Mouse (Mus musculus) neutrophil, adult 5-6 weeks (primary cell): ENCODE results near the gene Gtf2ird1. TPM values are rescaled to one million over a fixed set of nuclear protein-coding genes. Genes with fewer than 3 reads are reported as not detected.

Experiments used
- ATAC-seq: fragments of 151-379, 151-347 bp; 2 replicates; pipeline ENCODE4 v1.8.0; 2017; ENCODE audit warnings: mild to moderate bottlenecking, moderate TSS enrichment; ENCODE audit not compliant: insufficient number of reproducible peaks, poor library complexity, low FRiP score, severe bottlenecking; ENCODE audit errors: extremely low read depth
- total RNA-seq: library from RNA; stranded (forward); fragments of 200-1000 nt; gene quantifications from 2 replicates; pipeline ENCODE4 v1.2.3, GENCODE M21; 2017

Gtf2ird1 gene
- not detected in 2 replicates for total RNA-seq

DNA sequence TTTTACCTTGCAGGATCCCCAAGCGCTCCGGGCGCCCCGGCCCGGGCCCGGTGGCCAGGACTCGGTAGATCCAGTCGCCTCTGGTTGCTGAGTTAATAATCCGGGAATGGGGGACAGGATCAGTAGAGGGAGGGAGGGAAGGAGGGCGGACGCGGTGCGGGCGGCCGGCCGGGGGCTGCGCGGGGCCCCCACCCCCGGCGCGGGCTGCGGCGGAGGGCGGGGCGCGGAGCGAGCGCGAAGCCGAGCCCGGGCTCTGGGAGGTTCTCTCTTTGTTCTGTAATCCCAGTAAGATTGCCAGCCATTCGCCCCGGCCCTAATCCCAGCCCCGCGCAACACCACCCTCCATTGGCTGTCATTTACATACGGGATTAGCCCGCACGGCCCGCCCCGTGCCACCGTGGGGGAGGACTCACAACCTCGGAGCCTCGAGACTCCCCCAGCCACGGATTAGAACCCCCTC, at the start of gene Gtf2ird1:
Gene Gtf2ird1, minus strand, starts transcription at position 214 of the 460 bp plus-strand sequence.
- no peak for ATAC-seq

DNA sequence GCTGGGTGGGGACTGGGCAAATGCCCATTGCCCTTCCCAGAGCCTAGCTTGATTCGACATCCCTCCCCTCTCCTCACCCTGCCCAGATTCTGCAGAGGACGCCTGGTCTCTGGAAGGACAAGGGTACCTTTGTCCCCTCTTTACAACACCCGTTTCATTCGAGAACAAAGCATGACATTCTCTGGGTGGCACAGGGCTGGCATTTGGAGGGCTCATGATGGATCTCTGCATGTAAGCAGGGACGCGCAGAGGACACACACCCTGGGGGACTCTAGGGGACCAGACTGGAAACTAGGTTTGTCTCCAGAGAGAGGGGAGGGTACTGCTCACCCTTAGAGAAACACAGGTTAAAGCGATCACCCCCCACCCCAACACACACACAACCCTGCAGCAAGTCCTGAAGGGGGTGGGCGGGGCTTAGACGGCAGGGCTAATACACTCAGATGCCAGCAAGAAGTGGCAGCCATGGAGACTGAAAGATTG, 49.3 kb upstream of the Gtf2ird1 start:
- no peak for ATAC-seq

DNA sequence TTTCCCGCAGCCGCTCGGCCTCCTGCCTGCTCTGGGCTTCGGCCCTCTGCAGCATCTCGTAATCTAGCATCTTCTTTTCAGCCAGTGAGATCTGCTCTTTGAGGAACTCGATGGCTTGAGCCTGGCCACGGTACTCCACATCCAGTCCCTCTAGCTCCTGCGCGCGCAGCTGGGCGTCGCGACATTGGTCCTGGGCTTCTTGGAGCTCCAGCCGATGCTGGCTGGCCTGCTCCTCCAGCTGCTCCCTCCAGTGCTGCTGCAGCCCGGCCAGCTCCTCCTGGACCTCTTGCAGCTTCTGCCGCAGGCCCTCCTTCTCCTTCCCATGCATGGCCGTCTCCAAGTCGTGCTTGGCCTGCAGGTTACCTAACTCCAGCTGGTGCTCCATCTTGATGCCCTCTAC, 46.1 kb upstream of the Gtf2ird1 start:
- no peak for ATAC-seq

DNA sequence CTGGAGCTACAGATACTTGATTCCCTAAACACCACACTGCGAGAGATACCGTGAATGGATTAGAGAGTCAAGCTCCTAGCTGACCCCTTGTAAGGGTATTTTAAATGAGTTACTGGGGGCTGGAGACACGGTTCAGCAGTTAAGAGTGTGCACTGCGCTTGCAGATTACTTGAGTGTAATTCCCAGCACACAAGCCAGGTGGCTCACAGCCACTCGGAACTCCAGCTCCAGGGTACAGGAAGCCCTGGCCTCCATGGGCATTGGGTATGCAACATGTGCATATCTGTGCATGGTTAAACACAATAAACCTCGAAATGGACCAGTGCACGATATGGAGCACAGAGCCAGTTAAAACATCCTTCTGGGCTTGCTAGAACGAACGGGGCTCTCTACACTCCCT, 44.9 kb upstream of the Gtf2ird1 start:
- no peak for ATAC-seq

DNA sequence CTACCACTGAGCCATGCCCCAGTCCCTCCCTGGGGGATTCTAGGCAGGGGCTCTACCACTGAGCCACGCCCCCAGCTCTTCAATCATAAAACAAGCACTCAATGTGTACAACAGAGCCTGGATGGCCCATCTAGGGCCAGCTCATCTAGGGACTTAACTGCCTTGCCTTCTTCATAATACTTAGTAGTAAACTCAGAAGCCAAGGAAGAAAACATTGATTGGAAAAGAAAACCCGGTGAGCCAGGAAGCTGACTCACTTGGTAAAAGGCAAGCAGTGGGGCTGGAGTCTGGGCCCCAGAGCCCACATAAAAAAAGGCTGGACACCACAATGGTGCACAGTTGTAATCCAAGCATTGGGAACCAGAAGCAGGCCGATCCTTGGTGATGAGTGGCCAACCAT, 44.2 kb upstream of the Gtf2ird1 start:
- no peak for ATAC-seq

DNA sequence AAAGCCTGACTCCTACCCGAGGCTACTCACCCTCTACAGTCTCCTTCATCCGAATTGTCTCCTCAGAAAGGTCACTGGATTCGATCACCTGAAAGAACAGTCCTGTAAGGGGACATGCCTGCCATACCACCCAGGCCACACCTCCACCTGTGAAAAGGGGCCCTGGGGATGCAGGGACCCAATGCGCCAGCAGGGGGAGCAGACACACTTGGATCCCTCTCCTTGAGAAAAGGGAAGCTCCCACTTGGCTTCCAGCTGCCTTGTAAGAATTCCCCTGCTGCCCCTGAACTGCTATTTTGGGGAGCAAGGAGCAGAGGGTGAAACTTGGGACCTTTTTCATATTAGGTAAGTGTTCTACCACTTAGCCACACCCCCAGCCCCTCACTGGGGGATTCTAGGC, 43.5 kb upstream of the Gtf2ird1 start:
- peak; percentile 38; the same call in 1 of the 2 replicates for ATAC-seq

DNA sequence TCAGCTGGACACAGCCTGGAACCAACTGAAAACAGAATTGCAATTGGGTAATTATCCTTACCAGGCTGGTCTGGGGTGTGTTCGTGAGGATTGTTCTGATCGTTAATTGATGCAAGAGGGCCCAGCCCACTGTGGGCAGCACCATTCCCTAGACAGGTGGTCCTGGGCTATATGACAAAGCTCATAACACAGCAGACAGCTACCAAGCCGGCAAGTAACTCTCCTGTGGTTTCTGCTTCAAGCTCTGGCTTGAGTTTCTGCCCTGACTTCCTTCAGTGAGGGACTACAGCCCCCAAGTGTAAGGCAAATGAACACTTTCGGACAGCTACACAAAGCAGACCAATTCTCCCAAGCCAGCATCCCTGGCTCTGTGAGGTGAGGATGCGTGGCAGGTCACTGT, 40.5 kb upstream of the Gtf2ird1 start:
- no peak for ATAC-seq

DNA sequence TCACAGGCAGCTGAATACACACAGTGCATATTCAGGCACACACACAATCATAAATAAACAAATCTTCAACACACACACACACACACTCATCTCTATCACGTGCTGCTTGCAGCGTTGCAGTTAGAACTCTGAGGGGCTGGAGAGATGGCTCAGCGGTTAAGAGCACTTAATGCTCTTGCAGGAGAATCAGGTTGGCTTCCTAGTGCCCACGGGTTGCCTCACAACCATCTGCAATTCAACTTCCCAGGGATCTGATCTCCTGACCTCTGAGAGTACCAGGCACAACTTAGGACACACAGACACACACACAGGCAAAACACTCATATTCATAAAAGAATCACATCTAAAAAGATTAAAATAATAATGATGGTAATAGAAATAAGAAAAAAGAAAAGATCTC, 39.3 kb upstream of the Gtf2ird1 start:
- ATAC-seq, result no peak

DNA sequence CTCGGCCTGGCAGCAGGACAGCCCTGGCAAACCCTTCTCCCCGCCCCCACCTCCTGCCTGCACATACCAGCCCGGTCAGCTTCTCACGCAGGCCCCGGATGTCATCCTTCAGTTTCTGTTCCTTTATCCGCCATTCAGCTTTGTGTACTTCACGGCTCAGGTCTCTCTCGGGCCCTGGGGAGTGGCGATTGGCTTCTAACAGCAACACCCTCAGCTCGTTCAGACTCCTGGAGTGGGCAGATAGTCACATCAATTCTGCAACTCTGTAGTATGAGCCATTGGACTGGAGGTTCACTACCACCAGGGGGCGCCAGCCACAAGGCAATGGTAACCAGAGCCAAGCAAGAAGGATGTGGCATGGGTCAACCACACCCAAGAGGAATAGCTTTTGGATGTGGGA, 37.6 kb upstream of the Gtf2ird1 start:
- ATAC-seq, result peak; percentile 57; the same call in 1 of the 2 replicates

DNA sequence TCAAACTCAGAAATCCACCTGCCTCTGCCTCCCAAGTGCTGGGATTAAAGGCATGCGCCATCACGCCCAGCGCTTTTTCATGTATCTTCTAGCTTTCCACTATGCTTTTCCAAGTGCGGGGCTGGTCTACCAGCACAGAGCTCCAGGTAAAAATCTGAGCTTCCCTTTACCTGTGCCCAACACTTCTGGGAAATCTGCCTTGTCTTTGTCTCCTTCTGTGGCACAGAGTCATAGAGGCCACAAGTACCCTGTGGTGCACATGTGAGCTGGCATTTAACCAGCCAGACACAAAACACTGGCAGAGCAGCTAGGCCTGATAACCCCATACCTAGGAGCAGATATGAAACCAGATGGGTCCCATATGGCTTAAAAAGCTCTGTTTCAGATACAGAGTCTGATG, 36.4 kb upstream of the Gtf2ird1 start:
- ATAC-seq, result no peak

DNA sequence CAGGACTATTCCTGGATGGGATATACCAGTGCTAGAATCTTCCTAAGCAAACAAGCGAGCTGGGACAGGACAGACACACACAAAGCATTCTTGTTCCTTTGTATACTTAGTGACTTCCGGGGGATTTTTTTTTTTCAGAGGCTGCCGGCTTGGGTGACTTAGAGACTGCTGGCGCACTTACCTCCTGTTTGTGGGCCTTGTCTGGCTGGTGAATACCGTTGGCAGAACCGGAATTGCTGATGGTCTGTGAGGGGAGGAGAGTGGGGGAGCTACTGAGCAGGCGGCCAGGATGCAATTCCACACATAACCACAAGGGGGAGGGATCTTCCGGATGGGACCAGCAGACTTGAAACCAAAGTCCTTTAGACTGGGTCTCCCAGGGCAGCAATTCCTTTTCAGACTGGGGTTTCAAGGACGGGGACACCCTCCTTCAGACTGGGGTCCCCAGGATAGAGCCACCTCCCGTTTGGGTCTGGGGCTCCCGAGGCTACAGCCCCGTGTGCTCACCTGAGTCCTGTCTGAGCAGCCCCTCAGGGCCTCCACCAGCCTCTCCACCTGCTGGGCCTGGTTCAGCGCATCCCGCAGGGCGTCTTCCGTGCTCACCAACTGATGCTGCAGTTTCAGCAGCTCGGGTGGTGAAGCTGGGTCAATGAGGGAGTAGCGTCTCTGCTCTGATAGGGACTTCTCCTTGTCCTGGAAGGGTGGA, 35.3 kb upstream of the Gtf2ird1 start:
- peak; percentile 87 for ATAC-seq

DNA sequence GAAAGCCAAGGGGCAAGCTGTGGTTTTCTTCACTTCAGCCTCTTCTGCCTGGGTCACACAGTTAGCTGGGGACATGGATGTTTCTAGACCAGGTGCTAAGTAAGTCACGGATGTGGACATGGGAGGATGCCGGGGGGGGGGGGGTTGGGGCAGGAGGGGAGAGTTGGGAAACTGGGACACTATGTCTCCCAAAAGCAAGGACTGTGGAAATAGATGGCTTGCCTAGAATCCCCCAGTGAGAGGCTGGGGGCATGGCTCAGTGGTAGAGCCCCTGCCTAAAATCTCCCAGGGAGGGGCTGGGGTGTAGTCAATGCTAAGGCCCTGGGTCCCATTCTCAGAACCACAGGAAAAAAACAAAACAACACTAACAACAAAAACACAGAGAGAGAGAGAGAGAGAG, 34.7 kb upstream of the Gtf2ird1 start:
- ATAC-seq, result no peak

DNA sequence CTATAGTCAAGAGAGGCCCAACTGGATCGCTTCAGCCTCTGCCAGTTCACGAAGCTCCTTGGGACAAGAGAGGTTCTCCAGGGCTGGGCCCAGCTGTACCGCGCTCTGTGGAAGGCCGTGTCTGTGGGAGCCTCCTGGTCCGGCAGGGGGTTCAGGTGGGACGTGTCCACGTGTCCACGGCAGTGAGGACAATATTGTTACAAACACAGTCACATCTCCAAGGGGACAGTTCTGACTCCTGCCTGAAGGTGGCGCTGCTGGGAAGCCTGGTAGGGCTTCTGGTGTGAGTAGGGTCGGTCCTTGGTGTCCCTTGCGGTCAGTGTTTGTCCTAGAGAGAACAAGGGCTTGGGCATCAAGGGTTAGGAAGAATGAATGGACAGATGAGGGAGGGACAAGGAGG, 33.9 kb upstream of the Gtf2ird1 start:
- ATAC-seq, result no peak

DNA sequence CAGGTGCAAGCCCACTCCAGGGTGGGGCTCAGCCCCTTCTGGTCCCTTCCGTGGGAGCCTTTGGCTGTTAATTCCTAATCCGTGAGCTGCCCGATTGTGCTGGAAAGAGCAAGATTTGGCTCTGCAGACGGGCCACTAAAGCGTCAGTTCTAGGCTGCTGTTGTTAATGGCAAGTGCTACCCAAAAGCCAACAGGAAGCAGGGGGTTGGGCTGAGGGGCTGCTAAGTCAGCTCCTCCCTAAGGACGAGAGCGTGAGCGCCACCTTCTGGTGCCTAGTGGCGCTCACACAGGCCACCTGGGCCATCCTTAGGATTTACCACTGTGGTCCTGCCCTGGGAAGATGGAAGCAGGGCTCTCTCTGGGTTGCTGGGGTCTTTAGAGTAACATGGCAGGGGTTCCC, 33.1 kb upstream of the Gtf2ird1 start:
- ATAC-seq, result no peak

DNA sequence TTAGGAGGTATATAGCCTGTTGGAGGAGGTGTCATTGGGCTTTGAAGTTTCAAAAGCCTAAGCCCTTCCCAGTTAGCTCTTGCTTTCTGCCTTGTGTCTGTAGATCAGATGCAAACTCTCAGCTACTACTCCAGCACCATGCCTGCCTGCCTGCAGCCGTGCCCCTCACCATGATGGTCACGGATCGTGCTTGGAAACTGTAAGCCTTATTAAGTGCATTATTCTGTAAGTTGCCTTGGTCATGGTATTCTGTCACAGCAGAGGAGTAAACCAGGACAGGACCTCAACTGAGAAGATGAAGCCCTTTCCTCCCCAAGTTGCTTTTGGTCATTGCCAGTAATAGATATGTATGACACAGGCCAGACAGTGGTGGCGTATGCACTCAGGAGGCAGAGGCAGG, 32.1 kb upstream of the Gtf2ird1 start:
- ATAC-seq, result no peak

DNA sequence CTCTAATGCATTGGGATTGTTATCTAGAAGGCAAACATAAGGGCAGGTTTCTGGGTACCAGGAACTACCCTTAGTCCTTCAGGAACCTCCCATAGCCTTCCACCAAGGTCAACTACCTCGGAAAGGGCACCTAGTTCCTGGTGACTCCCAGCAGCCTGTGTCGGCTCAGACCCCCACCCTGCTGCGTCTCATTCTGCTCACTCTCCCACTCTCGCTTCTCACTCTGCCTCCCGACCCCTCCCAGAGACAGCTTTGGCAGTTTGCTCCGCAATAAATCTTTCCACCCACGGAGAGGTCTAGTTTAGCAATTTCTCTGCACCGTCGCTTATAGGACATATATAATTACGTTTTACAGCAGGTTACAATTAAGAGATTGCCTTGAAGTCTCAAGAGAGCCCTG, 31.5 kb upstream of the Gtf2ird1 start:
- no peak for ATAC-seq

DNA sequence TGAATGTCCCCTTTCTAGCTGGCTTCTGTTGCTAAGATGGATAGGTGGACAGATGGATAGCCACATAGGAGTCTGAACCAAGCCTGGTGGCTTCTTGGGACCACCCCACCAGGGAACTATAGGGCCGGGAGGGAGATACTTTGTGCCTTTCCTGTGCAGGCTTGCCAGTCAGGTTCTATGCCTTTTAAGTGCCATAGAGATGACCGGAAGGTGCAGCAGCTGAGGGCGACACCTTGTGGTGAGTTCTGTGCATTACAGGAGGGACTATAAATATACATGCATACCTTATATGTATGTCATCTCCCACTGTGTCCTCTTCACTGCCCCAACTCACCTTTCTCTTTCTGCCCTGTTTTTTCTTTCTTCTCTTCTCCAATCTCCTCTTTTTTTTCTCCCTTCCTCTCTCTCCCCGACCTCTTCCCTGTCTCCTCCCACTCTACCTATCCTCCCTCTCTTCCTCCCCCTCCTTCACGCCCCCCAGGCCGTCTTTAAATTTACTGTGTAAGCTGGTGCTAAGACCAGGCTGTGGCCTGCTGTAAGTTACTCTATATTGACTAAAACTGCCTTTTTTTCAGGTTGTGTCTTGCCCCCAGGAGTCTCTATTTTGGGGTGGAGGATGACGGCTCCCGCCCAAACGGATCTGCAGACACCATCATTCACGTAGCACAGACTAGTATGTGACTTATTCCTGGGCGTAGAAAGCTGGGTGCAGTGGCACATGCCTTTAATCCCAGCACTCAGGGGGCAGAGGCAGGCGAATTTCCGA, 29.6 kb upstream of the Gtf2ird1 start:
- peak; percentile 81 for ATAC-seq

DNA sequence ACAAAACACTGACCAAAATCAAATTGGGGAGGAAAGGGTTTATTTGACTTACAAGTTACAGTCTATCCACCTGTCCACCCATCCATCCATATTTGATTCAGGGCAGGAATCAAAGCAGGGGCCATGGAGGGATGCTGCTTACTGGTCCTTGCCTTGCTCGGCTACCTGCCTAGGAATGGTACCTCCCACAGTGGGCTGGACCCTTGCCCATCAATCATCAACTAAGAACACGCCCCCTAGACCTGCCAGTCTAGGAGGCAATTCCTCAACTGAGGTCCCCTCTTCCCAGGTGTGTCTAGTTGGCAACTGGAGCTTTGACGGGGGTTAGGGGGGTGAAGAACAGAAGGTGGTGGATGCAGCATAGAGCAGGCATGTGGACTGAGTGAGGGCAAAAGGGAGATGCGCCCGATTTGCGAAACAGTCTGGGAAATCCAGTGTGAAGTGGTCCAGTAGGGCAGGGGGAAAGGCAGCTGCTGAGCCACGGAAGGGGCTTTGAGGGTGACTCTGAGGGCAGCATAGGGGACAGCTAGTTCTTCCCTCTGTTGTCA, 28.7 kb upstream of the Gtf2ird1 start:
- no peak for ATAC-seq

DNA sequence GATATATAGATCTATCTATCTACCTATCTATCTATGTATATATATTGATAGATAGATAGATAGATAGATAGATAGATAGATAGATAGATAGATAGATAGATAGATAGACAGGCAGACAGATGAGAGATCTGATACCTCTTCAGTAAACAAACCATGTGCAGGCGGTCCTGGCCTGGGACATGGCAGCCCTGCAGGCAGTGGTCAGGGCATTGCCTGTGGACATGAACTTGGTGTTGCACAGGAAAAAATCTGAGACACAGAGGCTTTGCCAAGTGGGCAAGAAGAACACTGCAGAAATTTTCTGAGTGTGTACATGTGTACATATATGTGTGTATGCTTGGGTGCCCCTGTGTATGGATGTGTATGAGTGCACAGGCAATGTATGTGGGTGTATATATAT, 26.8 kb upstream of the Gtf2ird1 start:
- ATAC-seq, result no peak

DNA sequence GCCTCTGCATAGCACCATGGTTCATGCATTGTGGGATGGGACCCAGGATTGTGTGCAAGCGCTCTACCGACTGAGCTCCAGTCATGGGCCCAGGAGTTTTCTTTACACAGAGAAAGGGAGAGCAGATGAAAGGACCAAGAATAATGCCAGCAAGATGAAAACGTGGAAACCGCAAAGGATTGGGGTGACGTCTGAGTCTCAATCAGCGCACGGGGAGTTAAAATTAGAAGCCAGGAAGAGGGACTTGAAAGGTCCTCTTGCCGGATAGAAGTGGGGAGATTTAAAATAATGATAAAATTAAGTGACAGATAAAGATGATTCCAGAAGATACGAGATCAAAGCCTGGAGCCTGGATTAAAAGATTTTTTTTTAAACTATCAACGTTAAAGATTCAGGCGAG, 25.8 kb upstream of the Gtf2ird1 start:
- ATAC-seq, result no peak
